Mouse (Mus musculus): ENCODE data around the gene Egr4. TPM values are rescaled to one million over a fixed set of nuclear protein-coding genes. Genes with fewer than 3 reads are reported as not detected.

The Egr4 gene
- polyA plus RNA-seq, 1 experiment from 2014 or later, result not detected

Other genes starting within 250 kb of the Egr4 start
- 8.0 and 9.4 TPM in 2 replicates for gene Sfxn5, start 180.2 kb downstream of the Egr4 start, polyA plus RNA-seq (2016; fragmentation: Nextera tagmentation; extraction: Ambion mirVana)
- 3.9 and 5.8 TPM in 2 replicates for gene Rab11fip5, start 139.0 kb downstream of the Egr4 start, polyA plus RNA-seq (2016; fragmentation: Nextera tagmentation; extraction: Ambion mirVana)
- gene Noto, start 89.7 kb downstream of the Egr4 start, polyA plus RNA-seq (2016; fragmentation: Nextera tagmentation; extraction: Ambion mirVana), result not detected in 2 replicates
- gene Smyd5, start 81.6 kb downstream of the Egr4 start, polyA plus RNA-seq (2016; fragmentation: Nextera tagmentation; extraction: Ambion mirVana), result 69.3 and 82.0 TPM in 2 replicates
- 641 and 745 TPM in 2 replicates for gene Cct7, start 62.1 kb downstream of the Egr4 start, polyA plus RNA-seq (2016; fragmentation: Nextera tagmentation; extraction: Ambion mirVana)
- 37.5 and 40.7 TPM in 2 replicates for gene Pradc1, start 61.6 kb downstream of the Egr4 start, polyA plus RNA-seq (2016; fragmentation: Nextera tagmentation; extraction: Ambion mirVana)
- gene Fbxo41, start 10.6 kb downstream of the Egr4 start, polyA plus RNA-seq (2016; fragmentation: Nextera tagmentation; extraction: Ambion mirVana), result 0.60 and 0.97 TPM in 2 replicates
- 6.9 and 9.4 TPM in 2 replicates for gene Alms1, start 73.9 kb upstream of the Egr4 start, polyA plus RNA-seq (2016; fragmentation: Nextera tagmentation; extraction: Ambion mirVana)
- gene Nat8f7, start 199.6 kb upstream of the Egr4 start, polyA plus RNA-seq (2016; fragmentation: Nextera tagmentation; extraction: Ambion mirVana), result not detected in 2 replicates

All from hindbrain, embryonic 10.5 days (tissue).